Mouse (Mus musculus): ENCODE data around the gene Usp36. TPM values are rescaled to one million over a fixed set of nuclear protein-coding genes. Genes with fewer than 3 reads are reported as not detected.

The Usp36 gene
- total and polyA plus RNA-seq, 2 experiments from 2014 or later, result 13.1 to 13.7 TPM

- 95% methylated on average over 11 of the region's 11 CpGs for WGBS
- Histone ChIP-seq H3K9ac (replicated peaks; ENCODE audit: low read length, poor library complexity, severe bottlenecking) (no peak overlapping the region), H3K4me3 (ENCODE audit: low read depth, low read length) (no peak overlapping the region), H3K27ac (ENCODE audit: low read depth, low read length) (no peak overlapping the region), H3K36me3 (ENCODE audit: insufficient read depth, low read length) (peaks cover 85% of the 10 kb centered on the region), H3K4me2 (ENCODE audit: low read depth, low read length, poor library complexity, severe bottlenecking) (no peak overlapping the region), H3K27me3 (ENCODE audit: insufficient read depth, low read length) (no peaks in the 10 kb centered on the region), H3K4me1 (ENCODE audit: insufficient read depth, low read length) (no peaks in the 10 kb centered on the region), H3K9me3 (ENCODE audit: low read length) (no peaks in the 10 kb centered on the region)
- no peak for TF ChIP-seq CTCF (IDR thresholded peaks at IDR 0.05)
- DNase-seq (ENCODE audit: low spot score) (no peak), ATAC-seq (ENCODE audit: low FRiP score) (no peak)
These were observed 24.4 kb downstream of the Usp36 start for GRCm38 (mm10) chr11:118265621-118266020.

GRCm38 (mm10) chr11:118263146-118263545 lies 26.9 kb downstream of the Usp36 start:
- ATAC-seq (ENCODE audit: low FRiP score), result no peak
- peaks cover 87% of the 10 kb centered on the region for H3K36me3 ChIP-seq (ENCODE audit: insufficient read depth, low read length)
- no peaks in the 10 kb centered on the region for H3K27me3 ChIP-seq (ENCODE audit: insufficient read depth, low read length)
- no peak for DNase-seq (ENCODE audit: low spot score)
- no peak overlapping the region for H3K27ac ChIP-seq (ENCODE audit: low read depth, low read length)
- no peaks in the 10 kb centered on the region for H3K9me3 ChIP-seq (ENCODE audit: low read length)
- WGBS, result 70% methylated on average over 5 of the region's 5 CpGs
- no peak overlapping the region for H3K9ac ChIP-seq (replicated peaks; ENCODE audit: low read length, poor library complexity, severe bottlenecking)
- no peaks in the 10 kb centered on the region for H3K4me1 ChIP-seq (ENCODE audit: insufficient read depth, low read length)
- H3K4me3 ChIP-seq (ENCODE audit: low read depth, low read length), result no peak overlapping the region
- no peak overlapping the region for H3K4me2 ChIP-seq (ENCODE audit: low read depth, low read length, poor library complexity, severe bottlenecking)
- TF ChIP-seq CTCF (IDR thresholded peaks at IDR 0.05), result no peak

- Histone ChIP-seq H3K4me2 (ENCODE audit: low read depth, low read length, poor library complexity, severe bottlenecking) (no peak overlapping the region), H3K9me3 (ENCODE audit: low read length) (no peaks in the 10 kb centered on the region), H3K27me3 (ENCODE audit: insufficient read depth, low read length) (no peaks in the 10 kb centered on the region), H3K27ac (ENCODE audit: low read depth, low read length) (no peak overlapping the region), H3K9ac (replicated peaks; ENCODE audit: low read length, poor library complexity, severe bottlenecking) (no peak overlapping the region), H3K4me1 (ENCODE audit: insufficient read depth, low read length) (no peaks in the 10 kb centered on the region), H3K36me3 (ENCODE audit: insufficient read depth, low read length) (peaks cover 71% of the 10 kb centered on the region), H3K4me3 (ENCODE audit: low read depth, low read length) (no peak overlapping the region)
- 92% methylated on average over 8 of the region's 8 CpGs for WGBS
- TF ChIP-seq CTCF (IDR thresholded peaks at IDR 0.05), result no peak
- no peak for ATAC-seq (ENCODE audit: low FRiP score)
- DNase-seq (ENCODE audit: low spot score), result no peak
These were observed 30.0 kb downstream of the Usp36 start for GRCm38 (mm10) chr11:118260081-118260480.

- no peaks in the 10 kb centered on the region for H3K9me3 ChIP-seq (ENCODE audit: low read length)
- DNase-seq (ENCODE audit: low spot score), result no peak
- ATAC-seq (ENCODE audit: low FRiP score), result no peak
- H3K27ac ChIP-seq (ENCODE audit: low read depth, low read length), result no peak overlapping the region
- H3K4me2 ChIP-seq (ENCODE audit: low read depth, low read length, poor library complexity, severe bottlenecking), result no peak overlapping the region
- H3K36me3 ChIP-seq (ENCODE audit: insufficient read depth, low read length), result peaks cover 66% of the 10 kb centered on the region
- no peak overlapping the region for H3K9ac ChIP-seq (replicated peaks; ENCODE audit: low read length, poor library complexity, severe bottlenecking)
- no peaks in the 10 kb centered on the region for H3K27me3 ChIP-seq (ENCODE audit: insufficient read depth, low read length)
- H3K4me3 ChIP-seq (ENCODE audit: low read depth, low read length), result no peak overlapping the region
- 96% methylated on average over 8 of the region's 8 CpGs for WGBS
- H3K4me1 ChIP-seq (ENCODE audit: insufficient read depth, low read length), result no peaks in the 10 kb centered on the region
- no peak for TF ChIP-seq CTCF (IDR thresholded peaks at IDR 0.05)
These were observed 30.5 kb downstream of the Usp36 start for GRCm38 (mm10) chr11:118259580-118259979.

GRCm38 (mm10) chr11:118256371-118256770 lies 33.7 kb downstream of the Usp36 start:
- Histone ChIP-seq H3K4me3 (ENCODE audit: low read depth, low read length) (no peak overlapping the region), H3K9me3 (ENCODE audit: low read length) (no peaks in the 10 kb centered on the region), H3K4me1 (ENCODE audit: insufficient read depth, low read length) (no peaks in the 10 kb centered on the region), H3K27ac (ENCODE audit: low read depth, low read length) (no peak overlapping the region), H3K9ac (replicated peaks; ENCODE audit: low read length, poor library complexity, severe bottlenecking) (no peak overlapping the region), H3K27me3 (ENCODE audit: insufficient read depth, low read length) (no peaks in the 10 kb centered on the region), H3K4me2 (ENCODE audit: low read depth, low read length, poor library complexity, severe bottlenecking) (no peak overlapping the region), H3K36me3 (ENCODE audit: insufficient read depth, low read length) (peaks cover 34% of the 10 kb centered on the region)
- WGBS, result 96% methylated on average over 7 of the region's 7 CpGs
- ATAC-seq (ENCODE audit: low FRiP score), result no peak
- no peak for TF ChIP-seq CTCF (IDR thresholded peaks at IDR 0.05)
- no peak for DNase-seq (ENCODE audit: low spot score)

- Histone ChIP-seq H3K4me2 (ENCODE audit: low read depth, low read length, poor library complexity, severe bottlenecking) (no peak overlapping the region), H3K36me3 (ENCODE audit: insufficient read depth, low read length) (peaks cover 20% of the 10 kb centered on the region), H3K27ac (ENCODE audit: low read depth, low read length) (peak overlapping the region; percentile 40), H3K4me1 (ENCODE audit: insufficient read depth, low read length) (no peaks in the 10 kb centered on the region), H3K4me3 (ENCODE audit: low read depth, low read length) (no peak overlapping the region), H3K27me3 (ENCODE audit: insufficient read depth, low read length) (no peaks in the 10 kb centered on the region), H3K9ac (replicated peaks; ENCODE audit: low read length, poor library complexity, severe bottlenecking) (no peak overlapping the region), H3K9me3 (ENCODE audit: low read length) (no peaks in the 10 kb centered on the region)
- WGBS, result 38% methylated on average over 15 of the region's 15 CpGs
- DNase-seq (ENCODE audit: low spot score), result peak; percentile 76
- 0 out of 2 replicates have a peak, but pooled peaks have one; percentile 38 for ATAC-seq (ENCODE audit: low FRiP score)
- no peak for TF ChIP-seq CTCF (IDR thresholded peaks at IDR 0.05)
These were observed 35.7 kb downstream of the Usp36 start for GRCm38 (mm10) chr11:118254159-118254951.

Data from midbrain, postnatal 0 days (tissue).